Mouse (Mus musculus): Measurements from ENCODE around the gene Matk.

DNA sequence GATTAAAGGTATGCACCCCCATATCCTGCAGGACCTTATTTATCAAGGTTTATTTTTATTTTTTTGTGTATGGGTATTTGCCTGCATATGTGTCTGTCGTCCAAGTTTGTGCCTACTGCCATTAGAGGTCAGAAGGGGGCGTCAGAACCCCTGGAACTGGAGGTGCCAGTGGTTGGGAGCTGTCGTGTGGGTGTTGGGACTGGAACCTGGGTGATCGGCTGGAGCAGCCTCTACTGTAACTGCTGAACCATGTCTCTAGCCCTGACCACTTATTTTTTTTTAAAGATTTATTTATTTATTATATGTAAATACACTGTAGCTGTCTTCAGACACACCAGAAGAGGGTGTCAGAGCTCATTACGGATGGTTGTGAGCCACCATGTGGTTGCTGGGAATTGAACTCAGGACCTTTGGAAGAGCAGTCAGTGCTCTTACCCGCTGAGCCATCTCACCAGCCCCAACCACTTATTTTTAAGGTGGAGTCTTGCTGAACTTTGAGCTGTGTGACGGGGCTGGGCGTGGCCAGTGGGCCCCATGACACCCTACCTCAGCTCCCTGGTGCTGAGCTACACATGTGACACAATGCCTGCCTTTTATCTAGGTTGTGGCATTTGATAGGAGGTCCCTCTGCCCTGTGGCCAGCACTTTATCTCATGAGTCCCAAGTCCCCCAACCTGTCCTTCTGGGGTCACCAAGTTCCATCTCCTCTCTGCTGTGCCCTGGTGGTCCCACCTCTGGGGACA is 49.6 kb upstream of the Matk start:
- TF ChIP-seq POLR2A (IDR thresholded peaks at IDR 0.05; ENCODE audit: insufficient read length, low read depth) (no peak), E2F4 (IDR thresholded peaks at IDR 0.05; ENCODE audit: insufficient read depth) (no peak), MAX (IDR thresholded peaks at IDR 0.05; ENCODE audit: low read depth) (no peak), CEBPB (IDR thresholded peaks at IDR 0.05; ENCODE audit: insufficient read depth, poor library complexity, severe bottlenecking) (no peak), POLR2AphosphoS2 (IDR thresholded peaks at IDR 0.05; ENCODE audit: insufficient read length, low read depth) (peak; percentile 16), MYOG (IDR thresholded peaks at IDR 0.05; ENCODE audit: control insufficient read depth in 1 of 3, insufficient read depth in 1 of 3, insufficient read length in 2 of 3, low read depth in 2 of 3) (no peak), USF1 (IDR thresholded peaks at IDR 0.05; ENCODE audit: low read depth) (no peak), REST (IDR thresholded peaks at IDR 0.05; ENCODE audit: insufficient read depth, insufficient read length) (no peak), TCF12 (IDR thresholded peaks at IDR 0.05; ENCODE audit: insufficient read depth, poor library complexity, severe bottlenecking) (no peak)
